Mouse (Mus musculus): ENCODE data around the gene Usp18.

GRCm38 (mm10) chr6:121300504-121300903, 54.8 kb downstream of the Usp18 start:
- no peak for TF ChIP-seq CTCF (IDR thresholded peaks at IDR 0.05; ENCODE audit: low read depth, low read length)
- no peak for TF ChIP-seq POLR2A (IDR thresholded peaks at IDR 0.05; ENCODE audit: borderline replicate concordance, low read depth, low read length)

Measured in bone marrow macrophage, adult 2 months (primary cell).